Mouse (Mus musculus) liver, adult (tissue): ENCODE data around the gene Gm28035.

Experiments
- GATA4 ChIP-seq: IDR thresholded peaks from 2 replicates; pipeline ENCODE4 v1.6.1; 2014; ENCODE audit warnings: mild to moderate bottlenecking, low read length; ENCODE audit not compliant: insufficient replicate concordance

Gene Gm28035

DNA sequence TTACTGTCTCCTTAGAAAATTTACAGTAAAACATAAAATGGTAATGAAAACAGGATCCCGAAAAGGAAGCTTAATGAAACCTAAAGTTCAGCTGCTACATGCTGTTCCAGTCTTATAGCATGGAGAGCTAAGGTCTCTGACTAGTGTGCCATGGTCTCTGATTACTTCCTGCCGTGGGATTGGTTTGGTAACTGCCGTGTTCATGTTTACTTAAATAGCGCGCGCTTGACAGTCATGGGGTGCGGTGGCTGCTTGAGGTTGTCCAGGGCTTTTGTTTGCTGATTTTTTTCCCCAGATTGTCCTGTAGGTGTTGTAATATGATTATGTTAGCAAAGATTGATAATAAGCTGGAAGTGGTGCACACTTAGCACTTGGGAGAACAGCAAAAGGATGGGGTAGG is 65.7 kb downstream of the Gm28035 start:
- no peak for TF ChIP-seq GATA4

- no peak for TF ChIP-seq GATA4
Measured at GRCm38 (mm10) chr2:30309351-30309750, 69.0 kb downstream of the Gm28035 start.

DNA sequence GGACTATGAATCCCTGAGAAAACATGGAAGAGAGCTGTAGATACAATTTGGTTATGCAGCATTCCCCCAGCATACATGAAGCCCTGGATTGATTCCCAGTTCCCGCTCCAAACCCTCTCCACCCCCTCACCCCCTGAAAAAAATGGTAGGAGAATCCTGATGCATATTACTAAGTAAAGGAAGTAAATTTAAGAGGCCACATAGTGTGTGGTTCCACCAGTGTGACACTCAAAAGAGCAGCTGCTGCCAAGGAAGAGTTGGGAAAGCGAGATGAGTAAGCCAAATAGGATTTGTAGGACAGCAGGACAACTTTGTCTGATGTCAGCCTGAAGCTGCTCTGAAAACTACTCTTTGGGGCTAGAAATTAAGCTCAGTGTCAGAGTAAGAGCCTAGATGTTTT is 71.1 kb downstream of the Gm28035 start:
- no peak for TF ChIP-seq GATA4

- TF ChIP-seq GATA4, result no peak
Measured at GRCm38 (mm10) chr2:30316136-30316535, 75.8 kb downstream of the Gm28035 start.

- TF ChIP-seq GATA4, result no peak
Measured at GRCm38 (mm10) chr2:30316955-30317354, 76.6 kb downstream of the Gm28035 start.

GRCm38 (mm10) chr2:30319260-30319659 is 78.9 kb downstream of the Gm28035 start:
- TF ChIP-seq GATA4, result no peak

- no peak for TF ChIP-seq GATA4
Measured at GRCm38 (mm10) chr2:30323111-30323510, 82.7 kb downstream of the Gm28035 start.

DNA sequence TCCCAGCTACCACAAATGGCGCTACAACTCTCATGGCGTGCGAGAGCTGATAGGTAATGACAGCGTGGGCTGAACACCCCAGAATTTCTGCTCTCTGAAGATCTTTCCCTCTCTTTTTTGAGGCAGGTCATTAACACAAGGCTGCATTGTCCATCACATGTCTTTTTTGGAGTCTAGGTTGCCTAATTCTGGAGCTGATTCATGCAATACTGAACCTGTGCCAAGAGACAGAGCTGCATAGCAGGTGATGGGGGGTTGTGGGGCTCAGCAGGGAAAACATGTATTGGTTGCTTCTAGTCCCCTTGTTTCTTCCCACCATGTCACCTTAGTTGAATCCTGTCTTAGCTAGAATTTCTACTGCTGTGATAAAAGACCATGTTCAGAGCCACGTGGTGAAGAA is 84.9 kb downstream of the Gm28035 start:
- TF ChIP-seq GATA4, result no peak

GRCm38 (mm10) chr2:30327276-30327675 is 86.9 kb downstream of the Gm28035 start:
- no peak for TF ChIP-seq GATA4

DNA sequence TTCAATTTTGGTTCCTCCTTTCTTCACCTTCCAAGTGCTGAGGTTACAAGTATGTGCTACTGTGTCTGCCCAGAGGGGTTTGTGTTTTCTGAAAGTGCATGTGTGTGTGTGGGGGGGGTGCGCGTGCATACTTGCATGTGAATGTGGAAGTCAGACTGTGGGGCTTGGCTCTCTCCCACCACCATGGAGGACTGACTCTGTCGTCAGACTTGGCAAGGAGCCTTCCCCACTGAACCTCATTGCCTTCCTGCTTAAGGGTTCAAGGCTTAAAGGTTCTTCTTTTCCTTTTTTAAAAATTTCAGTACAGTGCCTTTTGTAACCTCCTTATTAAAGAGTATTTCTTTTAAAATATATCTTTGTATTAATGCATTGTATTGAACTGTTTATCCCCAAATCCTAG is 88.4 kb downstream of the Gm28035 start:
- no peak for TF ChIP-seq GATA4
